Mouse (Mus musculus) kidney, adult 2 months (tissue): ENCODE results near the gene Atxn3. TPM values are rescaled to one million over a fixed set of nuclear protein-coding genes. Genes with fewer than 3 reads are reported as not detected.

Source experiments
- DNase-seq: peaks from one replicate; pipeline ENCODE4 v3.0.0; 2021
- H3K27ac ChIP-seq: fragments of 200-500 bp; 2 replicates; pipeline ENCODE4 v1.5.1; 2012; ENCODE audit warnings: low read depth, low read length, control low read depth, inconsistent platforms; ENCODE audit not compliant: insufficient read depth
- H3K27me3 ChIP-seq: fragments of 200-500 bp; replicated peaks from 2 replicates; pipeline ENCODE4 v1.6.1; 2012; ENCODE audit warnings: mild to moderate bottlenecking, moderate library complexity, low read length, inconsistent platforms; ENCODE audit not compliant: control insufficient read depth, insufficient read depth
- H3K36me3 ChIP-seq: fragments of 200-500 bp; 2 replicates; pipeline ENCODE4 v1.6.1; 2012; ENCODE audit warnings: mild to moderate bottlenecking, moderate library complexity, low read length, inconsistent platforms; ENCODE audit not compliant: control insufficient read depth, insufficient read depth
- H3K4me1 ChIP-seq: fragments of 200-500 bp; 2 replicates; pipeline ENCODE4 v1.6.1; 2011; ENCODE audit warnings: low read length; ENCODE audit not compliant: control insufficient read depth, insufficient read depth
- H3K4me3 ChIP-seq: fragments of 200-500 bp; 2 replicates; pipeline ENCODE4 v1.5.1; 2011; ENCODE audit warnings: mild to moderate bottlenecking, low read depth, low read length, control low read depth; ENCODE audit not compliant: insufficient read depth
- CTCF ChIP-seq: fragments of 200-500 bp; conservative IDR thresholded peaks from 2 replicates; pipeline ENCODE4 v1.5.1; 2011; ENCODE audit warnings: low read depth, mild to moderate bottlenecking, control low read depth, low read length, moderate library complexity, mixed read lengths; ENCODE audit not compliant: insufficient read depth, insufficient read length
- POLR2A ChIP-seq: fragments of 200-500 bp; IDR thresholded peaks from one replicate; pipeline ENCODE4 v1.6.1; 2011; ENCODE audit warnings: low read depth, low read length, control low read depth
- WGBS: fragments of 180-500 bp; shearing (Covaris S2); methylation state at CpG from one replicate; pipeline ENCODE4 v1.1.7; 2018; 5-methylcytosine and 5-hydroxymethylcytosine counted together
- polyA plus RNA-seq: library from polyadenylated mRNA; depleted of rRNA; stranded (reverse); fragments of >200 nt; gene quantifications from 2 replicates; pipeline ENCODE4 v1.2.3, GENCODE M21; 2012

Gene Atxn3
- polyA plus RNA-seq, 1 experiment = 5.5 TPM

DNA sequence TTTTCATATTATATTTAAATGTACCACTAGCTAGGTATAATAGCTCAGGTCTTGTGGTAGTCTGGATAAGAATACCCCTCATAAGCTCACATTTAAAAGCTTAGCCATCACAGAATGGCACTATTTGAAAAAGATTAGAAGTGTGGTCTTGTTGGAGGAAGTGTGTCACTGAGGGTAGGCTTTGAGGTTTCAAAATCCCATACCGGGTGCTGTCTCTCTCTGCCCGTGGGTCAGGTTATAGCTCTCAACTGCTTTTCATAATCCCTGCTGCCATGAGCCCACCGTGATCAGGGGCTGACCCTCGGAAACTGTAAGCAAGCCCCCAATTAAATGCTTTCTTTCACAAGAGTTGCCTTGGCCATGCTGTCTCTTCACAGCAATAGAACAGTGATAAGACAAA, 53.1 kb downstream of the Atxn3 start:
- no peaks in the 10 kb centered on the region for H3K4me1 ChIP-seq
- H3K27me3 ChIP-seq = no peaks in the 10 kb centered on the region
- 90% methylated on average over 4 of the region's 4 CpGs for WGBS
- TF ChIP-seq POLR2A (no peak), CTCF (no peak)
- H3K4me3 ChIP-seq = no peak overlapping the region
- H3K27ac ChIP-seq = no peak overlapping the region
- no peak for DNase-seq
- H3K36me3 ChIP-seq = no peaks in the 10 kb centered on the region; the same call in 1 of the 2 replicates

DNA sequence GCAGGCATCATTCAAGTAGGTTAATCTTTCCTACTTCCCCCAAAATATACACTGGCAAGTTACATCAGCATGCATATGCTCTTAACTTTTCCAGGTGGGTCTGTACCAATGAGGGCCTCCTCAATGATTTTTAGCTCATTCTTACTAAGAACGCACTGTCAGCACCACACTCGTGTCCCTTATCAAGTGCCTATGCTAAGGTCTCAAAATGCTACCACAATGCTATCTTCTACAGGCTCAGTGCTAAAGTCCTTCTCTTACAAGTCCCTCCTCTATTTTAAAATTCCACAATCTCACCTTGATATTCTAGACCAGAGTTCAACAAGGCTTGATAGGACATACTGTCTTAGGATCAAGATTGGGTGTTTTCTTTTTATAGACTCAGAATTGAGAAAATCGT, 53.9 kb downstream of the Atxn3 start:
- no peaks in the 10 kb centered on the region for H3K4me1 ChIP-seq
- 93% methylated on average over 3 of the region's 3 CpGs for WGBS
- no peak overlapping the region for H3K27ac ChIP-seq
- no peaks in the 10 kb centered on the region; the same call in 1 of the 2 replicates for H3K36me3 ChIP-seq
- DNase-seq = no peak
- H3K27me3 ChIP-seq = no peaks in the 10 kb centered on the region
- no peak overlapping the region for H3K4me3 ChIP-seq
- TF ChIP-seq CTCF (no peak), POLR2A (no peak)

DNA sequence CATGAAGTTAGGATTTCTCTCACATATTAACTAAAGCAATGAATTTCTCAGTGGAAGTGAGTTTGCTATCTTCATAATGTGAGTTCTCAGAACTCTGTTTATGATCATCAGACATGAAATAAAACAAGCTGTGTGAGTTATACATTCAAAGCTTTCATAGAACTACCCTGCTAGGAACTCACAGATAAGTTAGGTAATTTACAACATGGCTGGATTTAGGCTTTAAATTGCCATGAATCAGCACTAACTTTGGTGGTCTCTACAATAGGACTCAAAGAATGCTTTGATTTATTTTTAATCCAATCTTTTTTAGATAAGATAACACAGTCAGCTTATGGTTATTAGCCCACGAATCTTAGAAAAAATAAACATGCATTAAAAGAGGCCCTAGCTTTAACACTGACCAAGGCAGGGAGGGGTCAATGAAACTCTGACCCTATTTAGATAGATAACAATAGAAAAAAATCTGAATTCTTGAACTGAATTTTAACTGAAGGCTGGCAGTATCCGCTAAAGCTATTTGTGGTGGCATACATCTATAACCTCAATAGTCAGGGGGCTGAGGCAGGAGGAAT, 58.3 kb downstream of the Atxn3 start:
- Histone ChIP-seq H3K27ac (no peak overlapping the region), H3K27me3 (no peaks in the 10 kb centered on the region), H3K4me3 (no peak overlapping the region), H3K36me3 (peaks cover 1% of the 10 kb centered on the region), H3K4me1 (no peaks in the 10 kb centered on the region)
- DNase-seq = no peak
- TF ChIP-seq POLR2A = no peak
- TF ChIP-seq CTCF = no peak
- 80% methylated on average over 2 of the region's 2 CpGs for WGBS

DNA sequence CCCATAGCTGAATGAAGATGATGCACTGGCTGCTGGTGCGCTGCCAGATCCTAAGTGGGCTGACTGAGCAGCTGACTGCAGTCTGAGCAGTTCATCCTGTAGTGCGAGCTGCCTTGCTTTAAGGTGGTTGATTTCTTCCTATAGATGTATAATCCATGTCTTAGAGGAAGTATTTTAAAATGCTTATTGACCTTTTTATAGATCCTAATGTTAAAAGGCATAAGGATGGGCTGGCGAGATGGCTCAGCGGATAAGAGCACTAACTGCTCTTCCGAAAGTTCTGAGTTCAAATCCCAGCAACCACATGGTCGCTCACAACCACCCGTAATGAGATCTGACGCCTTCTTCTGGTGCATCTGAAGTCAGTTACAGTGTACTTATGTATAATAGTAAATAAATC, 59.1 kb downstream of the Atxn3 start:
- 95% methylated on average over 8 of the region's 8 CpGs for WGBS
- DNase-seq = no peak
- H3K36me3 ChIP-seq = peaks cover 4% of the 10 kb centered on the region
- H3K4me1 ChIP-seq = no peaks in the 10 kb centered on the region
- no peaks in the 10 kb centered on the region for H3K27me3 ChIP-seq
- no peak overlapping the region for H3K4me3 ChIP-seq
- H3K27ac ChIP-seq = no peak overlapping the region
- TF ChIP-seq POLR2A = no peak
- no peak for TF ChIP-seq CTCF

DNA sequence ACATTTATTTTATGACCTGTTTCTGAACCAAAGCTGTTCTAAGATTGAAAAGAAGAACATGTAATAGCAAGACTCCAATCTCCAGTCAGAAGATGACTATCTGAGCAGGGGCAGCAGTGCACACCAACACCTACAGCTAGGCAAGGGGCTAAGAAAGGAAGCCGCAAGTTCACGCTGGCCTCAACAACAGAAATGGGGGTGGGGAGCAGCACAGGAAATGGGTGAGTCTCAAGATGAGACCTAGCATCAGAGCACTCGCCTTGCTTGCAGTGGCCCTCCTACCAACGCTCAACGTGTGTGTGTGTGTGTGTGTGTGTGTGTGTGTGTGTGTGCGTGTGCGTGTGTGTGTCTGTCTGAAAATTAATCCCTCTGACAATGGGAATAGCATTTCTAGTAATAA, 60.9 kb downstream of the Atxn3 start:
- Histone ChIP-seq H3K4me3 (no peak overlapping the region), H3K27ac (no peak overlapping the region), H3K27me3 (no peaks in the 10 kb centered on the region), H3K4me1 (no peaks in the 10 kb centered on the region), H3K36me3 (peaks cover 6% of the 10 kb centered on the region)
- WGBS = 75% methylated on average over 7 of the region's 7 CpGs
- no peak for DNase-seq
- no peak for TF ChIP-seq POLR2A
- TF ChIP-seq CTCF = no peak

DNA sequence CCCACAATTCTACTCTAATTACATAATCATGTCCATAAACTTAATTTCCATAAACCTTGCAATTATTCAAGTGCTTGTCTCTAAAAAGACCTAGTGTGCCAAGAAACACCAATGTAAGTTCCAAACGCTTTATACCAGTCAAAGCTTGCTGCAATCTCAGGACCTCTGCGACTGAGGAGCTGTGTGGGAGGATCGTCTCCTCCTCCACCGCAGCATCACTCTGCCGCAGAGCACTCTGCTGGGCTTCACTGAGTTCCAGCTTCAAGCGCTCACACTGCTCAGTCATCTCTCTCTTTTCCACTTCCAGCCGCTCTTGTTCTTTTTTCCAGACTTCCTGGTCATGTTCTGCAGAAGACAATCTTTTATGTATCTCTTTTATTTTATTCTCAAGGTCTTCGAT, 64.8 kb downstream of the Atxn3 start:
- DNase-seq = no peak
- Histone ChIP-seq H3K4me1 (no peaks in the 10 kb centered on the region), H3K27ac (no peak overlapping the region), H3K27me3 (no peaks in the 10 kb centered on the region), H3K36me3 (peaks cover 6% of the 10 kb centered on the region), H3K4me3 (no peak overlapping the region)
- 67% methylated on average over 8 of the region's 8 CpGs for WGBS
- no peak for TF ChIP-seq POLR2A
- TF ChIP-seq CTCF = no peak

DNA sequence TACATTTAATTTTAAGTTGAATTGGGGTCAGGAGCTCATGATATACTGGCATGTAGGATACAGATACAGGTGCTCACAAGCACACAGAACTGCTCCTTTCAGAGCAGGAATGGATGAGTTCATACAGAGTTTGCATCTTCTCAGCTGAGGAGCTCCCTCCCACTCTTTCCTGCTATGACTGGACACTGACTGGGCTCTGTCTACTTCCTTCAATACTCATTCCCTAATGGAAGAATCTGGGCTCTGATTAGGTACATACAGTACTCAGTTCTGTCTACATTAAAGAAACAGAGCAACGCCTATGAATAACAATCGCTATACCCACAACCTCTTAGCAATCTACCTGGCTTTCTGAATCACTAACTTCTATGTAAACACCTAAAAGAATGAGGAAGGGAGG, 65.2 kb downstream of the Atxn3 start:
- WGBS = 98% methylated on average over 2 of the region's 2 CpGs
- H3K4me1 ChIP-seq = no peaks in the 10 kb centered on the region
- no peak overlapping the region for H3K4me3 ChIP-seq
- TF ChIP-seq POLR2A = no peak
- TF ChIP-seq CTCF = no peak
- no peaks in the 10 kb centered on the region for H3K27me3 ChIP-seq
- H3K27ac ChIP-seq = no peak overlapping the region
- peaks cover 6% of the 10 kb centered on the region for H3K36me3 ChIP-seq
- DNase-seq = no peak
